Mouse (Mus musculus) heart, embryonic 14.5 days (tissue): ENCODE data around the gene Acer2. TPM values are rescaled to one million over a fixed set of nuclear protein-coding genes. Genes with fewer than 3 reads are reported as not detected.
"Not testable (repeated sequence)": the region's sequence is repeated elsewhere in the genome, so short reads cannot be mapped to it uniquely, and the experiment has no call there.

Experiments used
- ATAC-seq: fragments of 200-750 bp; cut with Nextera tagmentation; 2 replicates; pipeline ENCODE4 v1.8.0; 2017; ENCODE audit warnings: low read depth, moderate TSS enrichment; ENCODE audit not compliant: insufficient number of reproducible peaks, insufficient read depth, low FRiP score
- H3K27ac ChIP-seq, 2 experiments: fragments of 200-500 bp in 1 of 2; fragments of 300-500 bp in 1 of 2; sonication (generic) in 1 of 2; replicated peaks in 1 of 2; 2 replicates each; pipeline ENCODE4 v1.5.1; 2012 to 2014; ENCODE audit warnings: low read depth in 2 of 2, low read length in 2 of 2, control low read depth in 1 of 2, mild to moderate bottlenecking in 1 of 2, mixed read lengths in 1 of 2; ENCODE audit not compliant: control insufficient read depth in 1 of 2, insufficient read depth in 1 of 2
- H3K27me3 ChIP-seq: fragments of 300-500 bp; sonication (generic); 2 replicates; pipeline ENCODE4 v1.6.1; 2014; ENCODE audit warnings: mild to moderate bottlenecking, low read length, control low read depth; ENCODE audit not compliant: control insufficient read depth, insufficient read depth
- H3K36me3 ChIP-seq: fragments of 300-500 bp; sonication (generic); 2 replicates; pipeline ENCODE4 v1.6.1; 2014; ENCODE audit warnings: mild to moderate bottlenecking, control low read depth, low read length, mixed read lengths; ENCODE audit not compliant: control insufficient read depth, insufficient read depth
- H3K4me1 ChIP-seq, 2 experiments: fragments of 200-500 bp in 1 of 2; fragments of 300-500 bp in 1 of 2; sonication (generic) in 1 of 2; 2 replicates each; pipeline ENCODE4 v1.6.1; 2012 to 2014; ENCODE audit warnings: low read length in 2 of 2, control low read depth in 1 of 2, mixed read lengths in 1 of 2; ENCODE audit not compliant: control insufficient read depth in 2 of 2, insufficient read depth in 2 of 2
- H3K4me2 ChIP-seq: fragments of 300-500 bp; sonication (generic); 2 replicates; pipeline ENCODE4 v1.6.1; 2014; ENCODE audit warnings: mild to moderate bottlenecking, low read length
- H3K4me3 ChIP-seq, 2 experiments: fragments of 200-500 bp in 1 of 2; fragments of 300-500 bp in 1 of 2; sonication (generic) in 1 of 2; 2 replicates each; pipeline ENCODE4 v1.5.1; 2012 to 2014; ENCODE audit warnings: low read length in 2 of 2, mild to moderate bottlenecking in 2 of 2, control low read depth in 1 of 2, low read depth in 1 of 2, moderate library complexity in 1 of 2; ENCODE audit not compliant: control insufficient read depth in 1 of 2, insufficient read depth in 1 of 2
- H3K9ac ChIP-seq: fragments of 300-500 bp; sonication (generic); 2 replicates; pipeline ENCODE4 v1.6.1; 2014; ENCODE audit warnings: mild to moderate bottlenecking, low read length
- H3K9me3 ChIP-seq: fragments of 300-500 bp; sonication (generic); 2 replicates; pipeline ENCODE4 v1.6.1; 2016; ENCODE audit warnings: low read length, control low read depth; ENCODE audit not compliant: control insufficient read depth
- WGBS: fragments of 180-500 bp; shearing (Covaris S2); extraction: QIAGEN DNeasy Blood & Tissue Kit; methylation state at CpG from one replicate; pipeline ENCODE4 v1.1.7; 2014; 5-methylcytosine and 5-hydroxymethylcytosine counted together
- polyA plus RNA-seq: library from polyadenylated mRNA; unstranded; fragments of >200 nt; fragmentation: Nextera tagmentation; extraction: Ambion mirVana; gene quantifications from 2 replicates; pipeline ENCODE4 v1.2.1, GENCODE M21; 2014

Acer2 gene
- polyA plus RNA-seq: 35.1 and 38.0 TPM in 2 replicates

DNA sequence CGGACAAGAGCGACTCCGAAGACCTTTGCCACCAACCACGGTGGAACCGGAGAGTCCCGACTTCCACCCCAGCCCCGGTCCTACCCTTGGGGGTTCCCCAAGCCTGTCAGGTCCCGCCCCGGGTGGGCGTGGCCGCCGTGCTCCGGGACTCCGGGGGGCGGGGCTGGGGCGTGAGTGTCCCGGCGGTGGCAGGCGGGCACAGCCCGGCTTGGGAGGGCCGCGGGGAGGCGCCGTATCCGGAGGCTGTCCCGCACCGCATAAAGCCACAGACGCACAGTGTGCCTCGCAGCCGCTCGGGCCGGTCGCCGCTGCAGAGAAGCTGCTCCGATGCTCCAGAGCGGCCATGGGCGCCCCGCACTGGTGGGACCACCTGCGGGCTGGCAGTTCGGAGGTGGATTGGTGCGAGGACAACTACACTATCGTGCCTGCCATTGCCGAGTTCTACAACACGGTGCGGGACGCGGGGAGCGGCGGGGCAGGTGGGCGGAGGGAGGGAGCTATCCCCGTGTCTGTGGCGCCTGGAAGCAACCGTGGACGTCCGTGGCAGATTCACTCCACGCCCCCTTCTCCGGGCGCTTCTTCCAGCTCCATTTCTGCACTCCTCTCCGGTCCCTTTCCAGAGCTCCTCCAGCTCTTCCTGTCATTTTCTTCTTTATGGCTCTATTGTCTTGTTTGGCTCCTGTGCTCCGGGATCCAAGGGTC is at the start of gene Acer2:
TSS of gene Acer2 (plus strand) at position 251 of the 702 bp plus-strand sequence.
- Histone ChIP-seq H3K4me1 (no peaks in the 10 kb centered on the region), H3K9ac (peak within 1 kb of the TSS; percentile 75), H3K36me3 (no peaks in the 10 kb centered on the region), H3K27me3 (peaks cover 3% of the 10 kb centered on the region; the same call in 1 of the 2 replicates), H3K27ac (peak within 1 kb of the TSS; percentile 29 to 44; a peak in 3 of 4 replicates), H3K4me2 (peak within 1 kb of the TSS; percentile 95), H3K4me3 (peak within 1 kb of the TSS; percentile 59 to 73), H3K9me3 (no peaks in the 10 kb centered on the region)
- under 1% methylated on average over 59 of the region's 60 CpGs for WGBS
- ATAC-seq: peak; percentile 96

DNA sequence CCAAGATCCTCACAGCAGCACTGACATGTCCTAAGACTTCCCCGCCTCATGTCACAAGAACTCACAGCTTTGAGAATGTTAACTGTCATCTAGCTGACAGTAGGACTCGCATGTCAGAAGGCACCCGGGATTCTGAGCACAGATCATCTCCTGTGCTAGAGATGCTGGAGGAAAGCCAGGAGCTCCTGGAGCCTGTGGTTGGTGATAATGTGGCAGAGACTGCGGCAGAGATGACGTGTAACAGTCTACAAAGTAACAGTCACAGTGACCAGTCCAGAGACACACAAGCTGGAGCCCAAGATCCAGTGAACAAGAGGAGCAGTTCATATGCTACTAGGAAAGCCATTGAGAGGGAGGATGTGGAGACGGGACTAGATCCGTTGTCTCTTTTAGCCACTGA is 49.1 kb upstream of the Acer2 start:
- 49% methylated on average over 7 of the region's 7 CpGs for WGBS
- Histone ChIP-seq H3K9ac (no peak overlapping the region), H3K4me3 (no peak overlapping the region), H3K4me2 (no peak overlapping the region), H3K27ac (no peak overlapping the region), H3K27me3 (no peaks in the 10 kb centered on the region), H3K4me1 (peaks cover 0 to 4% of the 10 kb centered on the region in 2 experiments; a peak in 1 of 4 replicates), H3K36me3 (peaks cover 89% of the 10 kb centered on the region), H3K9me3 (no peaks in the 10 kb centered on the region)
- no peak for ATAC-seq

DNA sequence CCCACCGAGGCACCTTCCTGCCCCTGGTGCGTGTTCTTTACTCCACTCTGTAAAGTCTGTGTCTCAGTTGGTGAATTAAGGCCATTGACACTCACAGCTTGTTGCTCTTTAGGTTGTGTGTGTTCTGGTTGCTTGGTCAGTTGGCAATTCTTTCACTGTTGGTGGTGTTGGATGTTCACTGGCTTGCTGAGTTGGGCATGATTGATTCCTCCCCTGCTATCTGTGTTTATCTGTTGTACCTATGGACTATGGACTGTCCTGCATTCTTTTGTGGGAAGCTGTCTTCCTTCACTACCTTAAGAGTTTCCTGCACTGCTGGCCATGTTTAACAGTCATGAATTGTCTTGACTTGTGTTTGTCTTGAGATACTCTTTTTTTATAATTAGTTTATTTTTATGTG is 42.3 kb upstream of the Acer2 start:
- ATAC-seq: no peak
- H3K27me3 ChIP-seq: no peaks in the 10 kb centered on the region
- no peak overlapping the region for H3K4me2 ChIP-seq
- H3K4me1 ChIP-seq: no peaks in the 10 kb centered on the region
- 87% methylated on average over 2 of the region's 2 CpGs for WGBS
- no peak overlapping the region for H3K4me3 ChIP-seq
- no peak overlapping the region for H3K27ac ChIP-seq
- no peaks in the 10 kb centered on the region for H3K9me3 ChIP-seq
- peaks cover 71% of the 10 kb centered on the region for H3K36me3 ChIP-seq
- no peak overlapping the region for H3K9ac ChIP-seq

DNA sequence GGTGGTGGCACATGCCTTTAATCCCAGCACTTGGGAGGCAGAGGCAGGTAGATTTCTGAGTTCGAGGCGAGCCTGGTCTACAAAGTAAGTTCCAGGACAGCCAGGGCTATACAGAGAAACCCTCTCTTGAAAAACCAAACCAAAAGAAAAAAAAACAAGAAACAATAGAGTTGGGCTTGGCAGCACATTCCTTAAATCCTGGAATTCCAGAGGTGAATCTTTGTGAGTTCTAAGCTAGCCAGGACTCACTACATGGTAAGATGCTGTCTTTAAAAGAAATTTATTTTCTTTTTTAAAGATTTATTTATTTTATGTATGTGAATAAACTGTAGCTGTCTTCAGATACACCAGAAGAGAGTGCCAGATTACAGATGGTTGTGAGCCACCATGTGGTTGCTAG is 33.1 kb upstream of the Acer2 start:
- H3K4me2 ChIP-seq, H3K27ac ChIP-seq, H3K4me1 ChIP-seq, H3K9me3 ChIP-seq, H3K9ac ChIP-seq, H3K27me3 ChIP-seq, ATAC-seq, H3K4me3 ChIP-seq: not testable (repeated sequence)
- peaks cover 92% of the 10 kb centered on the region for H3K36me3 ChIP-seq
- WGBS: 100% methylated on average over 2 of the region's 2 CpGs

DNA sequence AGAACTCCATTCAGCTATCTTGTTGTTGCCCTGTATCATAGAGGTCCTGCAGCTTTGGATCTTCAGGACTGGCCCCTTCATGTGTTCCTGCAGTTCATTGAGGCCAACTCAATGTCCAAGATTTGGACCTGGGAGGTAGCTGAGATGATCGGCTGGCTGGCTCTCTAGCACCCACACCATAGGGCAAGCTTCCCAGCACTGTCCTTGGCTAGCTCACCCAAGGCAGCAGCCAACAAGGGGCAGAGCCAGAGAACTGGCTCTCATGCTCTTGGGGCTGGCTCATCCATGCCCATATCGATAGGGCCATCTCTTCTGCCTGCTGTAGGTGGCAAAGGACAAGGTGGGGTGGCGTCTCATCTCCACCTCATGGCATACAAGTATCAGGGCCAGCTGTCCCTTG is 28.8 kb upstream of the Acer2 start:
- 91% methylated on average over 3 of the region's 3 CpGs for WGBS
- no peak for ATAC-seq
- Histone ChIP-seq H3K4me3 (no peak overlapping the region), H3K27ac (no peak overlapping the region), H3K36me3 (peaks cover 75% of the 10 kb centered on the region), H3K9me3 (no peaks in the 10 kb centered on the region), H3K4me1 (no peaks in the 10 kb centered on the region), H3K4me2 (no peak overlapping the region), H3K27me3 (no peaks in the 10 kb centered on the region), H3K9ac (no peak overlapping the region)

DNA sequence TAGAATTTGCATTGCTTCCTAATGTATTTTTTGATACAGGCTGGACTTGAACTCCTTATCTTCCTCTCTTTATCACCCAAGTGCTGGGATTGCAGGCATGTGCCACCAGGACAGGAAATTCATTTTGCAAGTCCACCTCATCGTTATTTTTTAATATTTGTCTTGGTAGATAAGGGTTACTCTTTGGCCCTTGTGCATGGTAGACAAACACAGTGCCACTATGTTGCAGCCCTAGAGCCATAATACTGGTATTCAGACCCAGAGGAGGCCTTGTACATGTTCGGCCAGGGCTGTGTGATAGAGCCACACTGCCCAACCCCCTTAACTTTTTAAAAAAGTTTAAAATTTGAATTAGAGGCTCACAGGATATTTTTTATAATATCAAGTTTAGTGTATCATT is 26.9 kb upstream of the Acer2 start:
- H3K4me3 ChIP-seq: no peak overlapping the region
- 60% methylated on average over 2 of the region's 2 CpGs for WGBS
- H3K36me3 ChIP-seq: peaks cover 61% of the 10 kb centered on the region
- no peaks in the 10 kb centered on the region for H3K9me3 ChIP-seq
- no peaks in the 10 kb centered on the region for H3K27me3 ChIP-seq
- H3K9ac ChIP-seq: no peak overlapping the region
- no peak for ATAC-seq
- no peak overlapping the region for H3K4me2 ChIP-seq
- H3K4me1 ChIP-seq: no peaks in the 10 kb centered on the region
- H3K27ac ChIP-seq: no peak overlapping the region

DNA sequence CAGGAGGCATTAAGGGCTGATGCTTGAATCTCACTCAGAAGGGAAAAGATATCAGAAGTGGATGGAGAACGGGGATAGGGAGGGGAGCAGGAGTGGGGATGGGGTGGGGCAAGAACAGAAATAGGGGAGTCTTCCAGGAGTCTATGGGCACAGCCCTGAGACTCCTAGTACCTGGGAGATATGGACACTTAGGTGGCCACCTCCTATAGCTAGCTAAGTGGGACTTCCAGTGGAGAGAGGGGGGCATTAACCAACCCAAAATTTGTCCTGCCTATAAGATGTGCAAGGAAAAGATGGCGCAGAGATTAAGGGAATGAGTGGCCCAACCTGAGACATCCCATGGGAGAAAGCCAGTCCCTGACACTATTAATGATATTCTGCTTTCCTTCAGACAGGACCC is 22.9 kb upstream of the Acer2 start:
- 62% methylated on average over 2 of the region's 2 CpGs for WGBS
- no peak overlapping the region for H3K4me3 ChIP-seq
- H3K27me3 ChIP-seq: no peaks in the 10 kb centered on the region
- H3K9me3 ChIP-seq: no peaks in the 10 kb centered on the region
- ATAC-seq: no peak
- no peak overlapping the region for H3K4me2 ChIP-seq
- H3K36me3 ChIP-seq: peaks cover 58% of the 10 kb centered on the region
- no peaks in the 10 kb centered on the region for H3K4me1 ChIP-seq
- H3K27ac ChIP-seq: peak overlapping the region in 1 of 2 experiments; percentile 44; a peak in 1 of 4 replicates
- no peak overlapping the region for H3K9ac ChIP-seq

DNA sequence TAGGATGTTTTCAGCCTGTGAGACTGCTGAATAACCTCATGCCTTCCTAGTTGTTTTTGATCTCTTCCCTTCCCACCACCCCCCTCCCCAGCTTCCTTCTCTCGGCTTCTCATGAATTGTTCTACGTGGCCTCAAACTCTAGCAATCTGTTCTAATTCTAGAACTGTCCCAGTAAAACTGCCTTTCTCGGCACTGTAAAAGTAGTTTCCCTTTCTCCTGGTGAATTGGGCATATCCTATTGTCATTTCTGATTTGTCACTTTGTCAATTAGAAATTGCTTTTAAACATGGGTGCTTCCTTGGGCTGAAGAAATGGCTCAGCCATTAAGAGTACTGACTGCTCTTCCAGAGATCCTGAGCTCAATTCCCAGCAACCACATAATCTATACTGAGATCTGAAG is 22.2 kb upstream of the Acer2 start:
- Histone ChIP-seq H3K4me3 (no peak overlapping the region), H3K36me3 (peaks cover 53% of the 10 kb centered on the region), H3K4me2 (no peak overlapping the region), H3K9me3 (no peaks in the 10 kb centered on the region), H3K4me1 (no peaks in the 10 kb centered on the region), H3K27ac (peak overlapping the region in 1 of 2 experiments; percentile 44; a peak in 1 of 4 replicates), H3K27me3 (no peaks in the 10 kb centered on the region), H3K9ac (no peak overlapping the region)
- WGBS: 62% methylated on average over 3 of the region's 3 CpGs
- no peak for ATAC-seq
